Mouse (Mus musculus): ENCODE data around the gene Snapc1. TPM values are rescaled to one million over a fixed set of nuclear protein-coding genes. Genes with fewer than 3 reads are reported as not detected.

Gene Snapc1
- total RNA-seq, 2 experiments from 2014 or later: 4.6 to 5.0 TPM

GRCm38 (mm10) chr12:73996906-73997296, 32.6 kb downstream of the Snapc1 start:
- no peak for DNase-seq

- DNase-seq: no peak
Observed at GRCm38 (mm10) chr12:73997297-73998127, 33.2 kb downstream of the Snapc1 start, which contains the start of gene Syt16. Gene Syt16 (plus strand): TSS chr12:73997661.

GRCm38 (mm10) chr12:73998128-73998456, 33.8 kb downstream of the Snapc1 start:
- no peak for DNase-seq

- no peak for DNase-seq
Observed at GRCm38 (mm10) chr12:74002449-74002848, 38.2 kb downstream of the Snapc1 start.

GRCm38 (mm10) chr12:74009448-74009911, 45.2 kb downstream of the Snapc1 start:
- no peak for DNase-seq

GRCm38 (mm10) chr12:74013739-74014138, 49.5 kb downstream of the Snapc1 start:
- DNase-seq: peak; percentile 57

- no peak for DNase-seq
Observed at GRCm38 (mm10) chr12:74014739-74015270, 50.5 kb downstream of the Snapc1 start.

GRCm38 (mm10) chr12:74015491-74015890, 51.2 kb downstream of the Snapc1 start:
- DNase-seq: no peak

GRCm38 (mm10) chr12:74023260-74023659, 59.0 kb downstream of the Snapc1 start:
- DNase-seq: no peak

- no peak for DNase-seq
Observed at GRCm38 (mm10) chr12:74024912-74025311, 60.6 kb downstream of the Snapc1 start.

Other genes starting within 250 kb of the Snapc1 start
- 10 to 100 TPM; 15.9 to 16.7 TPM for gene Hif1a, start 63.1 kb upstream of the Snapc1 start, total RNA-seq (2021)
- gene Gm49321, start 26.8 kb upstream of the Snapc1 start, total RNA-seq (2021): 1 to 10 TPM; 3.0 to 3.6 TPM
- gene Syt16, start 33.2 kb downstream of the Snapc1 start, total RNA-seq (2021): not detected

Measured in gastrocnemius, postnatal 25 days (tissue).